Mouse (Mus musculus): Measurements from ENCODE around the gene Gm10320.

Gm10320 gene

GRCm38 (mm10) chr13:98502813-98503341 lies 11.1 kb upstream of the Gm10320 start:
- no peak for DNase-seq

- no peak for DNase-seq
Observed at GRCm38 (mm10) chr13:98502236-98502812, 10.5 kb upstream of the Gm10320 start.

- no peak for DNase-seq
Observed at GRCm38 (mm10) chr13:98501321-98501720, 9.5 kb upstream of the Gm10320 start.

GRCm38 (mm10) chr13:98500471-98501125 lies 8.8 kb upstream of the Gm10320 start:
- DNase-seq, result no peak

- no peak for DNase-seq
Observed at GRCm38 (mm10) chr13:98498561-98498960, 6.8 kb upstream of the Gm10320 start.

GRCm38 (mm10) chr13:98498080-98498479 lies 6.3 kb upstream of the Gm10320 start:
- DNase-seq, result no peak

- DNase-seq, result no peak
Observed at GRCm38 (mm10) chr13:98496917-98497870, 5.4 kb upstream of the Gm10320 start.

GRCm38 (mm10) chr13:98494492-98495064 lies 2.8 kb upstream of the Gm10320 start:
- no peak for DNase-seq

GRCm38 (mm10) chr13:98492569-98493255 lies 911 bp upstream of the Gm10320 start:
- no peak for DNase-seq

GRCm38 (mm10) chr13:98486726-98487125 lies 5.1 kb downstream of the Gm10320 start:
- DNase-seq, result no peak

GRCm38 (mm10) chr13:98486161-98486560 lies 5.6 kb downstream of the Gm10320 start:
- DNase-seq, result no peak

- DNase-seq, result no peak
Observed at GRCm38 (mm10) chr13:98485440-98485839, 6.4 kb downstream of the Gm10320 start.

- DNase-seq, result no peak
Observed at GRCm38 (mm10) chr13:98477991-98478390, 13.8 kb downstream of the Gm10320 start.

GRCm38 (mm10) chr13:98476839-98477495 lies 14.8 kb downstream of the Gm10320 start:
- no peak for DNase-seq

GRCm38 (mm10) chr13:98476175-98476838 lies 15.5 kb downstream of the Gm10320 start:
- DNase-seq, result no peak

GRCm38 (mm10) chr13:98475681-98476080 lies 16.1 kb downstream of the Gm10320 start:
- DNase-seq, result no peak

- no peak for DNase-seq
Observed at GRCm38 (mm10) chr13:98473034-98473433, 18.8 kb downstream of the Gm10320 start.

GRCm38 (mm10) chr13:98471756-98472155 lies 20.0 kb downstream of the Gm10320 start:
- no peak for DNase-seq

GRCm38 (mm10) chr13:98470321-98470720 lies 21.5 kb downstream of the Gm10320 start:
- DNase-seq, result no peak

- no peak for DNase-seq
Observed at GRCm38 (mm10) chr13:98469916-98470315, 21.9 kb downstream of the Gm10320 start.

- no peak for DNase-seq
Observed at GRCm38 (mm10) chr13:98461467-98461866, 30.3 kb downstream of the Gm10320 start.

All from cerebellum, adult 11-12 months (tissue).